Mouse (Mus musculus): ENCODE results near the gene Zgrf1.

The Zgrf1 gene

DNA sequence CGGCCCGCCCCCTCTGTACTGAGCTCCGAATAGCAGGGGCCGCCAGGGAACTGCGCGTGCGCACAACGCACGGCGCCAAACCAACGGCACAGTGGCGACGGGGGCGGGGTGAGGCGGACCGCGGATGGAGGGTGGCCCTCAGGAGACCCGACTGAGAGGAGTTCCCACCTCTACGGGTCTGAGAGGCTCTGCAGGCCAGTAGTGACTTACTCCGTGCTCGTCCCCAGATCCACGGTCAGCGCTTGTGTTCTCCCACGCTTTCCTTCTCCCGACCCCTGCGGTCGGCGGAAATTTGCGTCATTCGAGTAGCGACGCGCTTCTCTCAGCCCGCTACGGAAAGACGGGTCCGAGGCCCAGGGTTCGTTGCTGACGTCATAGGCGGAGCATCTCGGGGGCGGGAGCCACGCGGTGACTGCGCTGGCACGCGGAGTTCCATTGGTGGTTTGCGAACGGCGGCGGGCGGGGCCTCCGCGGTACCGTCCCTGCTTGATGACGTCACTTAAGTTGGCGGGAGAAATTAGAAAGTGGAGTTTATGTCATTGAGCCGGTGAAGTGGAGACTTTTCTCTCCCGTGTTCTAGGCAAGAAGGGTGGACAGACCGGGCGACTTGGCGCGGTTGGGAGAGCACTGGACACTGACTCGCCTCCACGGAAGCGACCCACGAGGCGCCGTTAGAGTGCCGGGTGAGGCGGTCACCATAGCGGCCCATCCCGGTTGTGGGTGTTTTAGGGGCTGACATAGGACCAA, at the start of gene Zgrf1, which contains the start of gene Larp7:
Gene Zgrf1 (plus strand): TSS at position 517 of the 747 bp plus-strand sequence.
Gene Larp7 (minus strand): TSS at position 377 of the 747 bp plus-strand sequence.
- ChIA-PET POLR2A (interaction anchor here (0.6 to 2.9 kb wide), 44 partner anchors 8 to 1646 kb away, joined by 3 to 46 read pairs (median 4); partner anchors contain the start of genes Ank2 (in 3 of the 4) and Neurog2 (in 1 of the 4)), CTCF (interaction anchor here (0.6 to 2.0 kb wide), 9 partner anchors 13 to 243 kb away, joined by 3 to 24 read pairs (median 4); no protein-coding TSS in a partner anchor)

DNA sequence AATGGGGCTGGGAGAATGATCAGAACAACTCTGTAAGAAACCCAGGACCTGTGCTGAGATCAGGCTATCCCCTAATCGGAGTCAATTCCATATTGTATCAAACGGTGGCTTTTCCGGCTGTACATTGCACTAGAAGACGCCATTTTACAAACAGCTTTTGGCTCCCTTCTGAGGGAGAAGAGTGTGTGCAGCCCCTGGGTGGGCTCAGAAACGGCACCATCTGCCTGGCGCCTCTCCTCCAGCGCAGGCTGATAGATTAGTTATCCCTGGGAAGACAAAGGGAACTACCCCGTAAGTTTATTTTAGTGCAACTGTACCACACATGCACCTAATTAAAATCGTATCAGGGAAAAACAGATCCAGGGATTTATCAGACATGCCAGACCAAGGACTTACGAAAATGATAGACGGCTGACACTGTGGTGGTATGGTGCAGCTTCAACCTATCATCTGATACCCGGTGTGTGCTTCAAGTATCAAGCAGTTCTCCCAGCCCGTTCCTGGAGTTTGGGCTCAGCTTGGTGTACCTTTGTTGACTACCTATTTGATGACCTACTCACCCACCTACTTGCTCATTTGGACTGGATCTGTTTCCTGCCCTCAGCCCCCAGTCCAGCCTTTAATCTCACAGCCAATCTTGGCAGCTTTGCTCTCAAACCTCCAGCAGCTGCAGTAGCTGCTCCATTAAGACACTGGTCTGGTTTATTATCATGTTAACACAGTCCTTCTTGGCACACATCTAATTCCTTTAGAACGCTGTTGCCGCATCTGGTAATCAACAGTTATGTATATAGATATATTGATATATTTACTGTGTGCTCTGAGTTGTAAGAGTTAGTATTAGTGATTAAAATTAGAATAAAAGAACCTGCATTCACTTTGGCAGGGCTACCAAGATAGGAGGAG, 45.2 kb upstream of the Zgrf1 start:
- ChIA-PET CTCF (interaction anchor here in 1 of 4 experiments (0.6 kb wide), 1 partner anchor 52 kb away, joined by 3 read pairs; no protein-coding TSS in a partner anchor), POLR2A (no interaction called here)

DNA sequence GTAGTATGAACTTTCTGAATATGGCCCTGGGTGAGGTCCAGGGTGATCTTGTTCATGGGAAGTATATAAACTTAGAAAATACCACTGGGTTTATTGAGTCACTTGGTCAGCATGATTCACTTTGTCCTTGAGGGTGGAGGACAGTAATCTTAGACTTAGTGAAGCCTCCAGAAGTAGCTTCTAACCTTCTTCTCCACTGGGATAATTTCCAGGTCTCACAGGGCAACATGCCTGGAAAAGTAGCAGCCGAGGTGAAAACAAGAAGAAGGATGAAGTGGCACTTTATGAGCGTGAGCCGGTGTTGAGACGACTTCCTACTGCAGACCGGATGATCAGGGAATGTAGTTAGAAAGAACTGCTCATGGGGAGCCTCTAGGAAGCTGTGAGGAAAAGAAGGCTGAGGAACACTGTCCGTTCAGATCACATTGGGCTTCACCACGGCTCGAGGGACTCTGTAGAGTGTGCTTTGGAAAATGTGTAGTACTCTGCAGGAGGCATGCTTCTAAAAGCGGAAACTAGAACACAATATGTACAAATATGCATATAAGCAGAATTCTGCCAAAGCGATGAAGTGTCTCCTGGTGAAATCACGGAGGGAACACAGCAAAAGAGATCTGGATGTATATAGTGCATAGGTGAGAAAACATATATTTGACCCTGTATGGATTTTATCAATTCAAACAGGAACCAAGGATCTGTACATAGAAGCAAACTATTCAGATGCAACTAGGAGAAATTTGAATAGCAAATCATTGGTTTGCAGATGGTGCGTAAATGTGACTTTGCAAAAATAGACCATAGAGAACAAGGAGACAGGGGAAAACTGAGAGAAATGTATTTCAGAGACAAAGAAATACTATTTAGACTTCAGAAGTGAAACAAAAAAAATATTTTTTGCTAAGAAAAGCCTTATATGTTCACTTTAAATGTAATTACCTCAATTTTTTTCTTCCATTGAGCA, 41.2 kb upstream of the Zgrf1 start:
- ChIA-PET CTCF (no interaction called here), POLR2A (interaction anchor here in 1 of 4 experiments (1.0 kb wide), 1 partner anchor 29 kb away, joined by 3 read pairs; no protein-coding TSS in a partner anchor)

DNA sequence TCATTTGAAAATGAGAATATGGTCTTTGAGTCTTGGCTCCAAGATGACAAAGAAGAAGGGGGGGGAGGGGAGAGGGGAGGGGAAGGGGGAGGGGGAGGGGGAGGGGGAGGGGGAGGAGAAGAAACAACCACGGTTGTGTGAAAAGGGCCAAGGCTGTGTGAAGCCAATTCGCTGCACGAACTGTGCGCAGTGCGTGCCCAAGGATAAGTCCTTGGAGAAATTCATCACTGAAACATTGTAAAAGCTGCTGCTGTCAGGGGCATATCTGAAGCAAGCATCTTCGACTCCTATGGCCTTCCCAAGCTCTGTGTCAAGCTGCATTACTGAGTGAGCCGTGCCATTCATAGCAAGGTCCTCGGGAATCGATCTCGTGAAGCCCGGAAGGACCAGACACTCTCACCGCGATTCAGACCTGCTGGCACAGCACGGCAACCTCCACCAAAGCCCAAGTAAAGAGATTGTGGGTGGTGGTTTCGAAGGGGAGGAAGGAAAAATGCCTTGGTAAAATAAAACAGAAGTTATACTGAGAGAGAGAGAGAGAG, 40.4 kb upstream of the Zgrf1 start:
- CTCF ChIA-PET = interaction anchor here in 2 of 4 experiments (0.6 to 1.3 kb wide), 3 partner anchors 108 to 1446 kb away, joined by 3 read pairs; no protein-coding TSS in a partner anchor
- POLR2A ChIA-PET = interaction anchor here in 1 of 4 experiments (0.6 kb wide), 1 partner anchor 46 kb away, joined by 3 read pairs; no protein-coding TSS in a partner anchor

DNA sequence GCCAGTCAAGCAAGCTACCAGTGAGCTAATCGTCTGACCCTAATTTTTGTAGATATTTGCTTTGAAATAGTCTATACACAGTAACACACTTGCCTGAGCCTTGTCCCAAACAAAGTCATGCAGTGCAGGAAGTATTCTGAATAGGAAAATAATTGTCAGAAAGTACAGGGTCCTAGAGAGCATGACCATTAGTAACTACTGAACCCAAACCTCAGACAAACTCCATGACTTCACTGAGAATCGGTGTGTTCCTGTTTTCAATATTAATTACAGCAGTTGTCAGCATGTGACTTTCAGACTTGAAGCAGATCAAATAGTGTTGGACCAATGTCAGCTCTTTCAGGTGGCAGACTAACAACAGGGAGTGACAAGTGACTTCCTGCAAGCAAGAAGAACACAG, 39.6 kb upstream of the Zgrf1 start:
- ChIA-PET CTCF (interaction anchor here in 2 of 4 experiments (0.6 to 1.3 kb wide), 3 partner anchors 61 to 1446 kb away, joined by 3 read pairs; no protein-coding TSS in a partner anchor), POLR2A (interaction anchor here in 2 of 4 experiments (0.6 to 1.7 kb wide), 5 partner anchors 16 to 45 kb away, joined by 3 to 5 read pairs (median 3); no protein-coding TSS in a partner anchor)

DNA sequence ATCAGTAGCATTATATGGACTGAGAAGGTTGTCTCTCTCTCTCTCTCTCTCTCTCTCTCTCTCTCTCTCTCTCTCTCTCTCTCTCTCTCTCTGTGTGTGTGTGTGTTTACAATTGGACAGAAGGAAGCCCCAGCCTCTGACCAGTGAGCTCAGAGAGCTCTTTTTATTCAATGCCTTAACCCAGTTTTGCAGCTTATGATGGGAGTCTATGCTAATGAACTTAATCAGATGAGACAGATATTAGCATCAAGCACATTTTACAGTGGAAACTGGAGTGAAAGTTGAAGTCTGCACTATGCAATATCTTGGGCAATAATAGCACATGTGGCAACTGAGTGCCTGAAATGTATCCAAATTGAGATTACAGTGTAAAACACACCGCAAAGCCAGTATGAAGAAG, 38.0 kb upstream of the Zgrf1 start:
- ChIA-PET POLR2A (interaction anchor here in 1 of 4 experiments (0.7 to 1.7 kb wide), 3 partner anchors 10 to 16 kb away, joined by 3 to 4 read pairs (median 3); partner anchors contain the start of gene Ank2), CTCF (interaction anchor here in 1 of 4 experiments (0.5 to 0.7 kb wide), 2 partner anchors 205 to 404 kb away, joined by 6 to 13 read pairs; no protein-coding TSS in a partner anchor)

DNA sequence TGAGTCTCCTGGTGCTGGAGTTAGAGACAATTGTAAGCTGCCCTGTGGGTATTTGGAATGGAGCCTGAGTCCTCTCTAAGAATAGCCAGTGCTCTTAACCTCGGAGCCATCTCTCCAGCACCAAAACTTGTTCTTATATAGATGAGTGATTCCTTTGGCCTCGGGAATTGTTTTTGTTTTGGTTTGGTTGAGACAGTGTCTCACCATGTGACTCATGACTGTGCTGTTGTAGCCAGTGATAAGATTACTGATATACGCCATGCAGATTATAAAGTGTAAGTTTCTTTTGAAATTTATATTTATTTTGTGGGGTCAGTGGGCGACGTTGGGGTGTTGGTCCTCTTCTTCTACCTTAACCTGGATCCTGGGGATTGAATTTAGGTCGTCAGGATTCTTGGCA, 33.0 kb upstream of the Zgrf1 start:
- POLR2A ChIA-PET = no interaction called here
- CTCF ChIA-PET = no interaction called here

DNA sequence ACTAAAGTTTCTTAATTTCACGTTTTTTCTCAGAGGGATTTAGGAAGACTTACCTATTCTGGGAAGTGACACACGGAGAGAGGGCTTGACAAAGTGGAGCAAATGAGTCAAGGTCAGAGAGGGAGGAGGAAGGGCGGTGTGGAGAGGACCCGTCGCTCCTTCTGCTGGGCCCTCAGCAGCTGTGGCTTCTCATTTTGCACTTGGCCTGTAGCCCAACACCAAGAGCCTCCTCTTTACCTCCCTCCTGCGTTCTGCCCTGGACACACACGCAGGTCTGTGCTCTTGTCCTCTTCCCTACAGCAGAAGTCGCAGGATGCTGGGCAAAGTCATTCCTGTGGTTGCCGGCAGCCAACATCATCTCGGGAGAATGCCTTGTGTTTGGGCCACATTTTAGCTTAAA, 32.1 kb upstream of the Zgrf1 start:
- POLR2A ChIA-PET = interaction anchor here in 1 of 4 experiments (0.6 kb wide), 1 partner anchor 87 kb away, joined by 6 read pairs; no protein-coding TSS in a partner anchor
- CTCF ChIA-PET = no interaction called here

DNA sequence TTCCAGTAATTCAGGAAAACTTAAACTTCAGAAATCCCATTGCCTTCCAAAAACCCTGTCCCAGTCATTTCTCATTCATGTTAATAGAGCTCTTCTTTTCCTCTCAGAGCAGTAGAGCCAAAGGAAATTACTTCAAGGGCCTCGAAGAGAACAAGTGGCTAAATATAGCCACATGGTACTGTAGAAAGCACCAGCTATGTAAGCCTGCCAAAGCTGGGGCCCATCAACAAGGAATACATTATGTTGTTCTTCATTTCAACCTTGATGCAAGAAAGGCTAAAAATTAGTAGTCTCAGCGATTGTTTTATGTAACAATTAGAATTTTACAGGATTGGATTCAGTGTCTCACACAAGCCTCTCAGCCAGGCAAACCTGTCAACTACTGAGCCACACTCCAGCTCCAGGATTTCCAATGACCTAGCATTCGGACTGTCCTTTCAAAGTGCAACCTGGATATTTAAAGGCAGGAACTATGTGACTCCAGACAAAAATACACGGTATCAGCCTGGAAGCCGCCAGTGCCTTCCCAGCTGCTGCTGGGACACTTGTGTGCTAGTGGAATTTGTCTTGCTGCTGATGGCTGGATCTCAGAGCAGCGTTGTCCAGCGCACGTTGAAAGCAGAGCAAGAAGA, 28.0 kb upstream of the Zgrf1 start:
- CTCF ChIA-PET = interaction anchor here in 2 of 4 experiments (0.7 to 1.3 kb wide), 2 partner anchors 9 to 69 kb away, joined by 3 to 4 read pairs; no protein-coding TSS in a partner anchor
- POLR2A ChIA-PET = interaction anchor here in 2 of 4 experiments (0.5 to 1.0 kb wide), 5 partner anchors 10 to 111 kb away, joined by 3 to 4 read pairs (median 3); no protein-coding TSS in a partner anchor

DNA sequence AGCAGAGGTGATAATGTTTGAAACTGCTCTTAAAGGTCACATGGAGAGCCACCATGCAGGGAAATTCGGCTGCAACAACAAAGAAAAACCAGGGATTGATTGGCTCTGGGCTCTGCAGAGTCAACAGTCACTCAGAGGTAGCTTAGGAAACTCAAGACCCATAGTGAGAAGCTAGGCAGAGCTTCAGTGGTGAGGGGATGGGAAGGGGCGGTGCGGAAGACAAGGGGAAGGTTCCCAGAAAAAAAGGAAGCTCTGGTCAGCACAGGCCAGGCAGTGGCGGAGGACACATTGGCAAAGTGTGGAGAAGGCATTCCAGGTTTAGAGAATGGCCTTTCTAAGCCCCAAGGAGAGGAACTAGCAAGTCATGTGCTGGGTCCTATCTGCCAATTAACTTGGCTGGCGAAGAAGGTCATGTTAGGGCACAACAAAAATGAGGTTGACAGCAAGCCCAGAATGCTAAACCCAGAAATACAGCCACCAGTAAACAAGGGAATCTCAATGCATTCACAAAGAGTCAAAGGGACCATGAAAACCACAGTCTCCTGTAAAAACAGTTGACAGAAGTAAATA, 25.7 kb upstream of the Zgrf1 start:
- ChIA-PET POLR2A (interaction anchor here in 2 of 4 experiments (0.6 to 1.4 kb wide), 2 partner anchors 30 to 65 kb away, joined by 3 read pairs; no protein-coding TSS in a partner anchor), CTCF (no interaction called here)

DNA sequence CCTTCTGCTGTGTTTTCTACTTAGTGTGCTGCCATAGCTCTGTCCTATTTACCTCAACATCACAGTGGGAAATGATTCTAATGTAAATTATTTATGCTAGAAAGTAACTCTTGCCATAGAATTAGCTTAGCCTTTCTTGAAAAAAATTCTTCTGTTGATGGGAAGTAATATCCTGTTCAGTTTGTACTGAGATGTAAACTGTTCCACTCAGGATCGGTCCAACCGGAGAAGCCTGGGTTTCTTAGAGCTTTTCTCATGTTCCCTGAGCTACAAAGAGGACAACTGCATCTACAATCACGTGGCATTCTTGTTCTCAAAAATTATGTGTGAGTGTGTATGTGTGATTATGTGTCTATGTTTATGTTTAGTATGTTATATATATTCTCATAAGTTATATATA, 24.1 kb upstream of the Zgrf1 start:
- POLR2A ChIA-PET = interaction anchor here in 2 of 4 experiments (0.6 to 2.7 kb wide), 5 partner anchors 10 to 219 kb away, joined by 3 to 7 read pairs (median 3); no protein-coding TSS in a partner anchor
- CTCF ChIA-PET = interaction anchor here in 2 of 4 experiments (0.6 to 1.2 kb wide), 2 partner anchors 19 to 59 kb away, joined by 3 read pairs; no protein-coding TSS in a partner anchor

DNA sequence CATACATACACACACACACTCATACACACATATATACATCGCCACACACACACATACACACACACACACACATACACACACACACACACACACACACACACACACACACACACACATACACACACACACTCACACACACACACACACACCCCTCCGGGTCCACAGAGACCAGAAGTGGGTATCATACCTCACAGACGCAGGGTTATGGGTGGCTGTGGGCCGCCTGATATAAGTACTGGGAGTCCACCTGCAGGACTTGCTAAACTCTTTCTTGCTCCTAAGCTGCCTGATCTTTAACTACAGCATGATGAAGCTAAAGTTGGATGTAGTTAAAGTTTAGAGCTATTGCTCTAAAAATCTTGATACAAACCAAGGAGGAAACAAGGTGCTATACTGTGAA, 23.5 kb upstream of the Zgrf1 start:
- ChIA-PET CTCF (interaction anchor here in 3 of 4 experiments (0.7 to 1.2 kb wide), 4 partner anchors 9 to 78 kb away, joined by 3 read pairs; no protein-coding TSS in a partner anchor), POLR2A (interaction anchor here in 3 of 4 experiments (0.5 to 2.8 kb wide), 14 partner anchors 12 to 220 kb away, joined by 3 to 12 read pairs (median 3); partner anchors contain the start of gene Ank2 (in 1 of the 3))

DNA sequence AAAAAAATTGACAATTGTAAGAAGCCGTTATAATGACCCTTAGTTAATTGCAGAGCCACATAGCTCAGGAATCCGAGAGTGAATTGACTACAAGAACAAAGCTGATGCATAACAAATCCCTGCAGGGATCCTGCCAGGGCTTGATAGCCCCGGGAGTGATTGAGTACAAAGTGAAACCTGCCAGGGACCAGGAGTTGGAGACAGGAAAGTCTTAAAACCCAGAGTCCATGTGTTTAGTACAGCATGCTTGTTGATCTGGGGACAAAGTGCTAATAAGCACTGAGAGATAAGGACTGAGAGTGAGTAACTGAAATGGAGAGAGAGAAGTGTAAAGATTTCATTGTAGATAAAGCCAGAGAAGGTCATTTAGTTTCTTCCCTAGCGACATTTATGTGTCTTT, 23.0 kb upstream of the Zgrf1 start:
- ChIA-PET POLR2A (interaction anchor here in 3 of 4 experiments (0.5 to 2.8 kb wide), 14 partner anchors 12 to 220 kb away, joined by 3 to 12 read pairs (median 3); partner anchors contain the start of gene Ank2 (in 1 of the 3)), CTCF (interaction anchor here in 3 of 4 experiments (0.7 to 1.2 kb wide), 4 partner anchors 9 to 78 kb away, joined by 3 read pairs; no protein-coding TSS in a partner anchor)

DNA sequence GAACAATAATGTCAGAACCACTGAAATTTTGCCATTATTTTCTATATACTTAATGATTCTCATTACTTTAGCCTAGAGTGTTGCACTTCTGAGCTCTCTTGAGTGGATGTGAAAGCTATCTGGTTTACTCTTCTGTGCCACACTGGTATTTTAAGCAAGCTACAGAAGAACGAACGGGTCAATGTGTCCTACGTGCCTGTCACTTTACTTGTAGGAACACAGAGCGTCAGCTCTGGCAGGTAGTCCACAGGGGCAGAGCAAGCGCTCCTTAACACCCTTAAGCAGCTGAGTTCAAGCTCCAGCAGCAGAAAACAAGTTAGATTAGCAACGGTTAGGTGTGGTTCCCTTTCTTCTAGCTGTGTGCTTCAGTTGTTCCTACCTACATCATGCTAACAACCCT, 14.1 kb upstream of the Zgrf1 start:
- ChIA-PET POLR2A (interaction anchor here in 3 of 4 experiments (0.6 to 2.1 kb wide), 7 partner anchors 10 to 87 kb away, joined by 3 to 10 read pairs (median 4); partner anchors contain the start of gene Larp7 (in 1 of the 3)), CTCF (interaction anchor here in 2 of 4 experiments (0.7 to 0.9 kb wide), 3 partner anchors 9 to 87 kb away, joined by 3 read pairs; no protein-coding TSS in a partner anchor)

DNA sequence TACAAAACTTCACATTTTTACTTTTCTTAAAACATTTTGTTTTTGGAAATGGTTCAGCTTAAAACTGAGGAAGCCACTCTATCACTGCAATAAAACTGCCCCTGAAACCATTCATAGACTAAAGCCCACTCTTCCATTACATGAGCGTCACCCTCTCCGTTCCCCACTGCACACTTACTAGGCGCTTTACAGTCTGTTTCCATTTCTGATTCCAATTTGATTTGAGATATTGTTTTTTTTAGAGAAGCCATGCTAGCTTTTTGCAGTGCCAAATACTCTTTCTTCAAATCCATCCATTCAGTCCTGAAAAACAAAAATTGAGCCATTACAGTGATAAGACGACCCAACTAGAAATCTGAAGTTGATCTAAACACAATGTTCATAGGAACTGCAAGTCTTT, 9.3 kb upstream of the Zgrf1 start:
- CTCF ChIA-PET = interaction anchor here (0.7 to 1.7 kb wide), 7 partner anchors 13 to 221 kb away, joined by 3 to 12 read pairs (median 5); no protein-coding TSS in a partner anchor
- POLR2A ChIA-PET = interaction anchor here (0.7 to 4.2 kb wide), 25 partner anchors 9 to 146 kb away, joined by 3 to 57 read pairs (median 7); partner anchors contain the start of genes Ank2 (in 2 of the 4), Larp7 (in 2 of the 4) and Zgrf1 (in 2 of the 4)

Measured in embryonic stem cell, embryonic (primary cell).